Mouse (Mus musculus) hindbrain, embryonic 13.5 days (tissue): ENCODE data around the gene 1700012A03Rik. TPM values are rescaled to one million over a fixed set of nuclear protein-coding genes. Genes with fewer than 3 reads are reported as not detected.
A peak's percentile ranks its signal among the peaks of the same experiment; 100 is the strongest.

Experiments
- ATAC-seq: fragments of 200-750 bp; cut with Nextera tagmentation; 2 replicates; pipeline ENCODE4 v1.8.0; 2017; ENCODE audit warnings: moderate TSS enrichment; ENCODE audit not compliant: low FRiP score
- H3K27ac ChIP-seq: fragments of 300-500 bp; sonication (generic); 2 replicates; pipeline ENCODE4 v1.5.1; 2015; ENCODE audit warnings: inconsistent platforms, mild to moderate bottlenecking, moderate library complexity
- H3K27me3 ChIP-seq: fragments of 300-500 bp; sonication (generic); 2 replicates; pipeline ENCODE4 v1.6.1; 2015; ENCODE audit warnings: mild to moderate bottlenecking, inconsistent platforms
- H3K36me3 ChIP-seq: fragments of 300-500 bp; sonication (generic); 2 replicates; pipeline ENCODE4 v1.6.1; 2015; ENCODE audit warnings: mild to moderate bottlenecking, inconsistent platforms
- H3K4me1 ChIP-seq: fragments of 300-500 bp; sonication (generic); replicated peaks from 2 replicates; pipeline ENCODE4 v1.6.1; 2015; ENCODE audit warnings: inconsistent platforms
- H3K4me2 ChIP-seq: fragments of 300-500 bp; sonication (generic); 2 replicates; pipeline ENCODE4 v1.6.1; 2015; ENCODE audit warnings: inconsistent platforms, mild to moderate bottlenecking, moderate library complexity
- H3K4me3 ChIP-seq: fragments of 300-500 bp; sonication (generic); 2 replicates; pipeline ENCODE4 v1.5.1; 2015; ENCODE audit warnings: mild to moderate bottlenecking, inconsistent platforms
- H3K9ac ChIP-seq: fragments of 300-500 bp; sonication (generic); 2 replicates; pipeline ENCODE4 v1.6.1; 2015; ENCODE audit warnings: mild to moderate bottlenecking, inconsistent platforms
- H3K9me3 ChIP-seq: fragments of 300-500 bp; sonication (generic); 2 replicates; pipeline ENCODE4 v1.6.1; 2016; ENCODE audit warnings: inconsistent platforms
- WGBS: fragments of 180-500 bp; shearing (Covaris S2); methylation state at CpG from one replicate; pipeline ENCODE4 v1.1.7; 2015; 5-methylcytosine and 5-hydroxymethylcytosine counted together
- polyA plus RNA-seq: library from polyadenylated mRNA; unstranded; fragments of >200 nt; fragmentation: Nextera tagmentation; extraction: Ambion mirVana; gene quantifications from 2 replicates; pipeline ENCODE4 v1.2.1, GENCODE M21; 2015

The 1700012A03Rik gene
- polyA plus RNA-seq, 1 experiment from 2014 or later = not detected

- no peaks in the 10 kb centered on the region for H3K4me1 ChIP-seq
- H3K4me3 ChIP-seq = no peak overlapping the region
- H3K9me3 ChIP-seq = no peaks in the 10 kb centered on the region
- H3K27ac ChIP-seq = no peak overlapping the region
- no peaks in the 10 kb centered on the region for H3K36me3 ChIP-seq
- H3K9ac ChIP-seq = no peak overlapping the region
- H3K27me3 ChIP-seq = no peaks in the 10 kb centered on the region
- ATAC-seq = no peak
- H3K4me2 ChIP-seq = no peak overlapping the region
Measured at GRCm38 (mm10) chr6:32045344-32045743, 4.7 kb upstream of the 1700012A03Rik start.

GRCm38 (mm10) chr6:32049256-32049950 lies 643 bp upstream of the 1700012A03Rik start:
- Histone ChIP-seq H3K4me2 (no peak overlapping the region), H3K36me3 (no peaks in the 10 kb centered on the region), H3K27ac (no peak overlapping the region), H3K4me3 (no peak overlapping the region), H3K9ac (no peak overlapping the region), H3K9me3 (no peaks in the 10 kb centered on the region), H3K4me1 (peaks cover 4% of the 10 kb centered on the region; the same call in 1 of the 2 replicates), H3K27me3 (no peaks in the 10 kb centered on the region)
- 81% methylated on average over 4 of the region's 4 CpGs for WGBS
- no peak for ATAC-seq

GRCm38 (mm10) chr6:32052135-32052915 lies 2.3 kb downstream of the 1700012A03Rik start:
- Histone ChIP-seq H3K4me3 (no peak overlapping the region), H3K4me1 (peaks cover 4% of the 10 kb centered on the region; the same call in 1 of the 2 replicates), H3K9ac (no peak overlapping the region), H3K9me3 (no peaks in the 10 kb centered on the region), H3K27me3 (no peaks in the 10 kb centered on the region), H3K27ac (peak overlapping the region; percentile 70), H3K4me2 (no peak overlapping the region), H3K36me3 (no peaks in the 10 kb centered on the region)
- no peak for ATAC-seq
- 62% methylated on average over 6 of the region's 6 CpGs for WGBS

GRCm38 (mm10) chr6:32056525-32056924 lies 6.5 kb downstream of the 1700012A03Rik start:
- Histone ChIP-seq H3K27me3 (no peaks in the 10 kb centered on the region), H3K27ac (no peak overlapping the region), H3K36me3 (no peaks in the 10 kb centered on the region), H3K4me1 (peaks cover 4% of the 10 kb centered on the region; the same call in 1 of the 2 replicates), H3K4me3 (no peak overlapping the region), H3K9me3 (no peaks in the 10 kb centered on the region), H3K4me2 (no peak overlapping the region), H3K9ac (no peak overlapping the region)
- WGBS = 23% methylated on average over 2 of the region's 2 CpGs
- ATAC-seq = no peak

- Histone ChIP-seq H3K4me1 (peaks cover 8% of the 10 kb centered on the region; the same call in 1 of the 2 replicates), H3K36me3 (no peaks in the 10 kb centered on the region)
Measured at GRCm38 (mm10) chr6:32058571-32058970, 8.5 kb downstream of the 1700012A03Rik start.

GRCm38 (mm10) chr6:32060641-32061040 lies 10.6 kb downstream of the 1700012A03Rik start:
- H3K4me3 ChIP-seq = no peak overlapping the region
- H3K36me3 ChIP-seq = no peaks in the 10 kb centered on the region
- peaks cover 12% of the 10 kb centered on the region; the same call in 1 of the 2 replicates for H3K4me1 ChIP-seq
- H3K4me2 ChIP-seq = no peak overlapping the region
- no peaks in the 10 kb centered on the region for H3K9me3 ChIP-seq
- no peaks in the 10 kb centered on the region for H3K27me3 ChIP-seq
- H3K9ac ChIP-seq = no peak overlapping the region
- H3K27ac ChIP-seq = no peak overlapping the region
- 96% methylated on average over 2 of the region's 2 CpGs for WGBS
- no peak for ATAC-seq

More at GRCm38 (mm10) chr6:32058571-32058970, 8.5 kb downstream of the 1700012A03Rik start:
- H3K9ac ChIP-seq = no peak overlapping the region
- no peaks in the 10 kb centered on the region for H3K9me3 ChIP-seq
- no peak overlapping the region for H3K27ac ChIP-seq
- no peak overlapping the region for H3K4me2 ChIP-seq
- H3K4me3 ChIP-seq = no peak overlapping the region
- no peaks in the 10 kb centered on the region for H3K27me3 ChIP-seq
- no peak for ATAC-seq
- 98% methylated on average over 2 of the region's 2 CpGs for WGBS

- H3K9ac ChIP-seq = no peak overlapping the region
- no peak overlapping the region for H3K27ac ChIP-seq
- H3K36me3 ChIP-seq = no peaks in the 10 kb centered on the region
- 88% methylated on average over 9 of the region's 9 CpGs for WGBS
- H3K4me1 ChIP-seq = peaks cover 12% of the 10 kb centered on the region; the same call in 1 of the 2 replicates
- ATAC-seq = no peak
- H3K9me3 ChIP-seq = no peaks in the 10 kb centered on the region
- H3K4me2 ChIP-seq = no peak overlapping the region
- no peaks in the 10 kb centered on the region for H3K27me3 ChIP-seq
- H3K4me3 ChIP-seq = no peak overlapping the region
Measured at GRCm38 (mm10) chr6:32061266-32061665, 11.2 kb downstream of the 1700012A03Rik start.

- no peak overlapping the region for H3K4me2 ChIP-seq
Measured at GRCm38 (mm10) chr6:32065789-32066510, 15.9 kb downstream of the 1700012A03Rik start.

GRCm38 (mm10) chr6:32072161-32072560 lies 22.1 kb downstream of the 1700012A03Rik start:
- Histone ChIP-seq H3K4me3 (no peak overlapping the region), H3K9me3 (no peaks in the 10 kb centered on the region)

More at GRCm38 (mm10) chr6:32065789-32066510, 15.9 kb downstream of the 1700012A03Rik start:
- Histone ChIP-seq H3K36me3 (no peaks in the 10 kb centered on the region), H3K27me3 (no peaks in the 10 kb centered on the region), H3K27ac (no peak overlapping the region), H3K9me3 (no peaks in the 10 kb centered on the region), H3K4me1 (peaks cover 12% of the 10 kb centered on the region; the same call in 1 of the 2 replicates), H3K9ac (no peak overlapping the region), H3K4me3 (no peak overlapping the region)
- 89% methylated on average over 10 of the region's 10 CpGs for WGBS
- ATAC-seq = no peak

GRCm38 (mm10) chr6:32093312-32093711 lies 43.3 kb downstream of the 1700012A03Rik start:
- no peak overlapping the region for H3K27ac ChIP-seq
- 95% methylated on average over 13 of the region's 14 CpGs for WGBS
- ATAC-seq = no peak
- no peak overlapping the region for H3K9ac ChIP-seq
- no peaks in the 10 kb centered on the region for H3K4me1 ChIP-seq
- H3K4me3 ChIP-seq = no peak overlapping the region
- no peaks in the 10 kb centered on the region for H3K27me3 ChIP-seq
- no peaks in the 10 kb centered on the region for H3K9me3 ChIP-seq
- no peak overlapping the region for H3K4me2 ChIP-seq
- H3K36me3 ChIP-seq = no peaks in the 10 kb centered on the region

More at GRCm38 (mm10) chr6:32072161-32072560, 22.1 kb downstream of the 1700012A03Rik start:
- Histone ChIP-seq H3K9ac (no peak overlapping the region), H3K4me1 (no peaks in the 10 kb centered on the region), H3K36me3 (no peaks in the 10 kb centered on the region), H3K27me3 (no peaks in the 10 kb centered on the region), H3K27ac (no peak overlapping the region), H3K4me2 (no peak overlapping the region)
- no peak for ATAC-seq
- 88% methylated on average over 1 of the region's 1 CpGs for WGBS

GRCm38 (mm10) chr6:32105547-32106275 lies 55.7 kb downstream of the 1700012A03Rik start:
- no peak for ATAC-seq
- WGBS = 56% methylated on average over 9 of the region's 9 CpGs
- Histone ChIP-seq H3K36me3 (no peaks in the 10 kb centered on the region), H3K4me2 (no peak overlapping the region), H3K27me3 (no peaks in the 10 kb centered on the region), H3K9ac (no peak overlapping the region), H3K9me3 (no peaks in the 10 kb centered on the region), H3K27ac (no peak overlapping the region; the same call in 1 of the 2 replicates), H3K4me1 (peaks cover 7% of the 10 kb centered on the region), H3K4me3 (no peak overlapping the region)
